Mouse (Mus musculus): ENCODE data around the gene Wipf1.

DNA sequence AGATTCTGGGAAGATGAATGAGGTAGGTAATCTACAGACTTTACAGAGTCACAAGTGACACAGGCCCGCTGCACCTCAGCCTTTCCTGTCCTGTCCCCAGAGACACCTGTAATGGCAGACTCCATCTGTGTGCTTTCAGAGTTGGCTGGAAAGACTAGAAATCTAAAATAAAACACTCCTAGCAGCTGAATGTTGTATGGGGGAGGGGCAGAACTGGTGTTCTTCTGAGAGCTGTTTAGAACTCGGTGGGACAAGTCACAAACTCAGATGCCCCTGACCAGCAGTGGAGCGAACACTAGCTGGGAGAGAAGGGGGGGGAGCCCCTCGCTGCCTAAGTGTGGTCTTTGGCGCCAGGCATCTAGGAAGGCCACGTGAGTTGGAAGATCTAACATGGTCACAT is 42.4 kb upstream of the Wipf1 start:
- TF ChIP-seq CTCF (IDR thresholded peaks at IDR 0.05; ENCODE audit: low read depth) (no peak), EP300 (IDR thresholded peaks at IDR 0.05; ENCODE audit: low read depth) (no peak)

All from heart, postnatal 0 days (tissue).